Mouse (Mus musculus) telencephalon, adult 2 months (tissue): ENCODE data around the gene Ptprd.
A peak's percentile ranks its signal among the peaks of the same experiment; 100 is the strongest.

ENCODE experiments used
- DNase-seq: peaks from one replicate; pipeline ENCODE4 v3.0.0-alpha.2; 2011; ENCODE audit warnings: low read depth, low spot score

The Ptprd gene

GRCm38 (mm10) chr4:76319874-76320273, 1891.9 kb downstream of the Ptprd start:
- no peak for DNase-seq

- no peak for DNase-seq
Measured at GRCm38 (mm10) chr4:76315977-76316376, 1895.8 kb downstream of the Ptprd start.

- DNase-seq, result no peak
Measured at GRCm38 (mm10) chr4:76313749-76314148, 1898.0 kb downstream of the Ptprd start.

GRCm38 (mm10) chr4:76312593-76312992, 1899.2 kb downstream of the Ptprd start:
- no peak for DNase-seq

GRCm38 (mm10) chr4:76305987-76306386, 1905.8 kb downstream of the Ptprd start:
- no peak for DNase-seq

GRCm38 (mm10) chr4:76297375-76297774, 1914.4 kb downstream of the Ptprd start:
- DNase-seq, result no peak

- no peak for DNase-seq
Measured at GRCm38 (mm10) chr4:76292733-76293357, 1918.9 kb downstream of the Ptprd start.

GRCm38 (mm10) chr4:76290484-76290818, 1921.3 kb downstream of the Ptprd start:
- no peak for DNase-seq

GRCm38 (mm10) chr4:76289612-76290483, 1921.9 kb downstream of the Ptprd start:
- DNase-seq, result no peak

GRCm38 (mm10) chr4:76286016-76286415, 1925.7 kb downstream of the Ptprd start:
- DNase-seq, result no peak

- DNase-seq, result no peak
Measured at GRCm38 (mm10) chr4:76282886-76283285, 1928.9 kb downstream of the Ptprd start.

GRCm38 (mm10) chr4:76262727-76263126, 1949.0 kb downstream of the Ptprd start:
- DNase-seq, result no peak

- no peak for DNase-seq
Measured at GRCm38 (mm10) chr4:76260686-76261085, 1951.1 kb downstream of the Ptprd start.

- DNase-seq, result no peak
Measured at GRCm38 (mm10) chr4:76260286-76260685, 1951.5 kb downstream of the Ptprd start.

GRCm38 (mm10) chr4:76259636-76260035, 1952.1 kb downstream of the Ptprd start:
- DNase-seq, result no peak

- no peak for DNase-seq
Measured at GRCm38 (mm10) chr4:76244371-76244770, 1967.4 kb downstream of the Ptprd start.

- DNase-seq, result no peak
Measured at GRCm38 (mm10) chr4:76241542-76241941, 1970.2 kb downstream of the Ptprd start.

- DNase-seq, result no peak
Measured at GRCm38 (mm10) chr4:76241140-76241539, 1970.6 kb downstream of the Ptprd start.

GRCm38 (mm10) chr4:76239063-76239462, 1972.7 kb downstream of the Ptprd start:
- peak; percentile 9 for DNase-seq

- no peak for DNase-seq
Measured at GRCm38 (mm10) chr4:76238577-76238976, 1973.2 kb downstream of the Ptprd start.

GRCm38 (mm10) chr4:76237827-76238226, 1973.9 kb downstream of the Ptprd start:
- no peak for DNase-seq

GRCm38 (mm10) chr4:76223720-76224119, 1988.0 kb downstream of the Ptprd start:
- no peak for DNase-seq

GRCm38 (mm10) chr4:76222520-76222919, 1989.2 kb downstream of the Ptprd start:
- DNase-seq, result no peak
